Mouse (Mus musculus): ENCODE results near the gene Psma1. TPM values are rescaled to one million over a fixed set of nuclear protein-coding genes. Genes with fewer than 3 reads are reported as not detected.

The Psma1 gene
- 289 and 308 TPM in 2 replicates for polyA plus RNA-seq (2015; fragmentation: Nextera tagmentation; extraction: Ambion mirVana)

GRCm38 (mm10) chr7:114276005-114276752 is at the start of gene Psma1:
Gene Psma1, minus strand, starts transcription at chr7:114276118.
- H3K9me3 ChIP-seq (replicated peaks), result no peaks in the 10 kb centered on the region
- peak; percentile 89 for ATAC-seq (replicated peaks; ENCODE audit: insufficient number of reproducible peaks, insufficient read depth, low FRiP score, low read depth)
- under 1% methylated on average over 39 of the region's 39 CpGs for WGBS
- H3K27ac ChIP-seq, result peak within 1 kb of the TSS; percentile 73
- H3K4me3 ChIP-seq, result peak within 1 kb of the TSS; percentile 88
- H3K4me2 ChIP-seq, result peak within 1 kb of the TSS; percentile 69
- H3K27me3 ChIP-seq, result no peaks in the 10 kb centered on the region
- H3K4me1 ChIP-seq (replicated peaks), result peaks cover 12% of the 10 kb centered on the region
- H3K9ac ChIP-seq, result peak within 1 kb of the TSS; percentile 89
- H3K36me3 ChIP-seq, result peaks cover 24% of the 10 kb centered on the region

- Histone ChIP-seq H3K36me3 (no peaks in the 10 kb centered on the region), H3K4me1 (replicated peaks) (no peaks in the 10 kb centered on the region), H3K4me3 (no peak overlapping the region), H3K27ac (no peak overlapping the region), H3K9ac (no peak overlapping the region), H3K4me2 (no peak overlapping the region), H3K9me3 (replicated peaks) (no peaks in the 10 kb centered on the region), H3K27me3 (no peaks in the 10 kb centered on the region)
- ATAC-seq (replicated peaks; ENCODE audit: insufficient number of reproducible peaks, insufficient read depth, low FRiP score, low read depth), result no peak
- WGBS, result 77% methylated on average over 1 of the region's 1 CpGs
Measured at GRCm38 (mm10) chr7:114323527-114323926, 47.6 kb upstream of the Psma1 start.

GRCm38 (mm10) chr7:114322531-114323441 is 46.9 kb upstream of the Psma1 start:
- H3K4me1 ChIP-seq (replicated peaks), result no peaks in the 10 kb centered on the region; the same call in 1 of the 2 replicates
- H3K4me2 ChIP-seq, result no peak overlapping the region
- no peaks in the 10 kb centered on the region for H3K9me3 ChIP-seq (replicated peaks)
- 52% methylated on average over 9 of the region's 9 CpGs for WGBS
- H3K4me3 ChIP-seq, result no peak overlapping the region
- no peak overlapping the region for H3K9ac ChIP-seq
- H3K36me3 ChIP-seq, result no peaks in the 10 kb centered on the region
- no peak overlapping the region for H3K27ac ChIP-seq
- H3K27me3 ChIP-seq, result no peaks in the 10 kb centered on the region
- no peak; the same call in 1 of the 2 replicates for ATAC-seq (replicated peaks; ENCODE audit: insufficient number of reproducible peaks, insufficient read depth, low FRiP score, low read depth)

- Histone ChIP-seq H3K9ac (no peak overlapping the region), H3K9me3 (replicated peaks) (no peaks in the 10 kb centered on the region), H3K4me1 (replicated peaks) (peaks cover 7% of the 10 kb centered on the region), H3K4me2 (no peak overlapping the region), H3K27me3 (no peaks in the 10 kb centered on the region), H3K27ac (no peak overlapping the region), H3K4me3 (no peak overlapping the region), H3K36me3 (no peaks in the 10 kb centered on the region)
- WGBS, result 43% methylated on average over 5 of the region's 5 CpGs
- no peak for ATAC-seq (replicated peaks; ENCODE audit: insufficient number of reproducible peaks, insufficient read depth, low FRiP score, low read depth)
Measured at GRCm38 (mm10) chr7:114321694-114322372, 45.9 kb upstream of the Psma1 start.

GRCm38 (mm10) chr7:114317896-114318295 is 42.0 kb upstream of the Psma1 start:
- ATAC-seq (replicated peaks; ENCODE audit: insufficient number of reproducible peaks, insufficient read depth, low FRiP score, low read depth), result no peak
- Histone ChIP-seq H3K36me3 (no peaks in the 10 kb centered on the region), H3K27ac (peak overlapping the region; percentile 68), H3K4me1 (replicated peaks) (peaks cover 10% of the 10 kb centered on the region), H3K9me3 (replicated peaks) (no peaks in the 10 kb centered on the region), H3K27me3 (no peaks in the 10 kb centered on the region), H3K9ac (no peak overlapping the region), H3K4me2 (no peak overlapping the region), H3K4me3 (no peak overlapping the region)
- 82% methylated on average over 4 of the region's 4 CpGs for WGBS

GRCm38 (mm10) chr7:114317389-114317792 is 41.5 kb upstream of the Psma1 start:
- peak overlapping the region; percentile 6; the same call in 1 of the 2 replicates for H3K4me2 ChIP-seq

GRCm38 (mm10) chr7:114316361-114316871 is 40.5 kb upstream of the Psma1 start:
- no peak overlapping the region for H3K9ac ChIP-seq
- peak overlapping the region; percentile 68; the same call in 1 of the 2 replicates for H3K27ac ChIP-seq
- H3K9me3 ChIP-seq (replicated peaks), result no peaks in the 10 kb centered on the region
- H3K4me1 ChIP-seq (replicated peaks), result peaks cover 14% of the 10 kb centered on the region
- H3K36me3 ChIP-seq, result no peaks in the 10 kb centered on the region
- H3K4me3 ChIP-seq, result no peak overlapping the region
- 61% methylated on average over 5 of the region's 5 CpGs for WGBS
- no peak; the same call in 1 of the 2 replicates for ATAC-seq (replicated peaks; ENCODE audit: insufficient number of reproducible peaks, insufficient read depth, low FRiP score, low read depth)
- H3K27me3 ChIP-seq, result no peaks in the 10 kb centered on the region
- H3K4me2 ChIP-seq, result no peak overlapping the region

More at GRCm38 (mm10) chr7:114317389-114317792, 41.5 kb upstream of the Psma1 start:
- WGBS, result 31% methylated on average over 5 of the region's 5 CpGs
- peaks cover 10% of the 10 kb centered on the region for H3K4me1 ChIP-seq (replicated peaks)
- no peak overlapping the region for H3K4me3 ChIP-seq
- peak overlapping the region; percentile 68 for H3K27ac ChIP-seq
- H3K27me3 ChIP-seq, result no peaks in the 10 kb centered on the region
- H3K36me3 ChIP-seq, result no peaks in the 10 kb centered on the region
- H3K9ac ChIP-seq, result 0 out of 2 replicates have a peak overlapping the region, but pooled peaks have one; percentile 19
- no peaks in the 10 kb centered on the region for H3K9me3 ChIP-seq (replicated peaks)
- ATAC-seq (replicated peaks; ENCODE audit: insufficient number of reproducible peaks, insufficient read depth, low FRiP score, low read depth), result peak; percentile 27; the same call in 1 of the 2 replicates

GRCm38 (mm10) chr7:114311209-114311608 is 35.3 kb upstream of the Psma1 start:
- H3K36me3 ChIP-seq, result no peaks in the 10 kb centered on the region
- ATAC-seq (replicated peaks; ENCODE audit: insufficient number of reproducible peaks, insufficient read depth, low FRiP score, low read depth), result peak; percentile 69
- no peaks in the 10 kb centered on the region for H3K9me3 ChIP-seq (replicated peaks)
- WGBS, result 19% methylated on average over 5 of the region's 5 CpGs
- H3K4me3 ChIP-seq, result no peak overlapping the region
- peaks cover 10% of the 10 kb centered on the region for H3K4me1 ChIP-seq (replicated peaks)
- H3K4me2 ChIP-seq, result peak overlapping the region; percentile 29
- H3K27ac ChIP-seq, result peak overlapping the region; percentile 49
- no peak overlapping the region for H3K9ac ChIP-seq
- H3K27me3 ChIP-seq, result no peaks in the 10 kb centered on the region

GRCm38 (mm10) chr7:114309020-114309419 is 33.1 kb upstream of the Psma1 start:
- peaks cover 10% of the 10 kb centered on the region for H3K4me1 ChIP-seq (replicated peaks)
- H3K27ac ChIP-seq, result no peak overlapping the region
- no peak overlapping the region for H3K9ac ChIP-seq
- no peaks in the 10 kb centered on the region for H3K9me3 ChIP-seq (replicated peaks)
- H3K4me2 ChIP-seq, result no peak overlapping the region
- no peaks in the 10 kb centered on the region for H3K27me3 ChIP-seq
- 50% methylated on average over 4 of the region's 4 CpGs for WGBS
- no peak overlapping the region for H3K4me3 ChIP-seq
- H3K36me3 ChIP-seq, result no peaks in the 10 kb centered on the region
- ATAC-seq (replicated peaks; ENCODE audit: insufficient number of reproducible peaks, insufficient read depth, low FRiP score, low read depth), result no peak

- 22% methylated on average over 4 of the region's 4 CpGs for WGBS
Measured at GRCm38 (mm10) chr7:114301293-114301782, 25.4 kb upstream of the Psma1 start.

More at GRCm38 (mm10) chr7:114301293-114301782, 25.4 kb upstream of the Psma1 start:
- no peak overlapping the region for H3K4me3 ChIP-seq
- no peak overlapping the region for H3K9ac ChIP-seq
- no peaks in the 10 kb centered on the region for H3K36me3 ChIP-seq
- no peaks in the 10 kb centered on the region for H3K4me1 ChIP-seq (replicated peaks)
- H3K27me3 ChIP-seq, result no peaks in the 10 kb centered on the region
- H3K4me2 ChIP-seq, result no peak overlapping the region
- no peaks in the 10 kb centered on the region for H3K9me3 ChIP-seq (replicated peaks)
- ATAC-seq (replicated peaks; ENCODE audit: insufficient number of reproducible peaks, insufficient read depth, low FRiP score, low read depth), result no peak
- H3K27ac ChIP-seq, result no peak overlapping the region

Data from heart, embryonic 15.5 days (tissue).